Mouse (Mus musculus) lung, adult 2 months (tissue): Measurements from ENCODE around the gene Gbx1.

Source experiments
- CTCF ChIP-seq: fragments of 200-500 bp; IDR thresholded peaks from 2 replicates; pipeline ENCODE4 v1.5.1; 2011; ENCODE audit warnings: mild to moderate bottlenecking, low read length, control low read depth; ENCODE audit not compliant: insufficient read depth
- POLR2A ChIP-seq: fragments of 200-500 bp; IDR thresholded peaks from 2 replicates; pipeline ENCODE4 v1.6.1; 2011; ENCODE audit warnings: low read depth, mild to moderate bottlenecking, control low read depth, low read length, borderline replicate concordance; ENCODE audit errors: extremely low read depth

GRCm38 (mm10) chr5:24470600-24470999 lies 56.4 kb downstream of the Gbx1 start:
- peak; percentile 94 for TF ChIP-seq CTCF
- no peak for TF ChIP-seq POLR2A
